Mouse (Mus musculus) neural tube, embryonic 12.5 days (tissue): ENCODE data around the gene Jpt2. TPM values are rescaled to one million over a fixed set of nuclear protein-coding genes. Genes with fewer than 3 reads are reported as not detected.
"Not testable (repeated sequence)": the region's sequence is repeated elsewhere in the genome, so short reads cannot be mapped to it uniquely, and the experiment has no call there.

Experiments
- ATAC-seq: fragments of 200-750 bp; cut with Nextera tagmentation; 2 replicates; pipeline ENCODE4 v1.8.0; 2017; ENCODE audit warnings: low read depth, mild to moderate bottlenecking, moderate TSS enrichment, moderate library complexity; ENCODE audit not compliant: low FRiP score
- H3K27ac ChIP-seq: fragments of 300-500 bp; sonication (generic); 2 replicates; pipeline ENCODE4 v1.5.1; 2016
- H3K27me3 ChIP-seq: fragments of 300-500 bp; sonication (generic); replicated peaks from 2 replicates; pipeline ENCODE4 v1.6.1; 2016; ENCODE audit warnings: mild to moderate bottlenecking
- H3K36me3 ChIP-seq: fragments of 300-500 bp; sonication (generic); 2 replicates; pipeline ENCODE4 v1.6.1; 2016; ENCODE audit warnings: mild to moderate bottlenecking
- H3K4me1 ChIP-seq: fragments of 300-500 bp; sonication (generic); 2 replicates; pipeline ENCODE4 v1.6.1; 2016
- H3K4me2 ChIP-seq: fragments of 300-500 bp; sonication (generic); replicated peaks from 2 replicates; pipeline ENCODE4 v1.6.1; 2016; ENCODE audit warnings: mild to moderate bottlenecking
- H3K4me3 ChIP-seq: fragments of 300-500 bp; sonication (generic); 2 replicates; pipeline ENCODE4 v1.5.1; 2016
- H3K9ac ChIP-seq: fragments of 300-500 bp; sonication (generic); 2 replicates; pipeline ENCODE4 v1.6.1; 2016; ENCODE audit warnings: mild to moderate bottlenecking
- H3K9me3 ChIP-seq: fragments of 300-500 bp; sonication (generic); 2 replicates; pipeline ENCODE4 v1.6.1; 2016; ENCODE audit warnings: mild to moderate bottlenecking
- WGBS: fragments of 180-500 bp; shearing (Covaris S2); methylation state at CpG from one replicate; pipeline ENCODE4 v1.1.7; 2016; 5-methylcytosine and 5-hydroxymethylcytosine counted together
- polyA plus RNA-seq: library from polyadenylated mRNA; unstranded; fragments of >200 nt; fragmentation: Nextera tagmentation; extraction: Ambion mirVana; gene quantifications from 2 replicates; pipeline ENCODE4 v1.2.1, GENCODE M21; 2016

The Jpt2 gene
- polyA plus RNA-seq, 1 experiment from 2014 or later, result 183 TPM

DNA sequence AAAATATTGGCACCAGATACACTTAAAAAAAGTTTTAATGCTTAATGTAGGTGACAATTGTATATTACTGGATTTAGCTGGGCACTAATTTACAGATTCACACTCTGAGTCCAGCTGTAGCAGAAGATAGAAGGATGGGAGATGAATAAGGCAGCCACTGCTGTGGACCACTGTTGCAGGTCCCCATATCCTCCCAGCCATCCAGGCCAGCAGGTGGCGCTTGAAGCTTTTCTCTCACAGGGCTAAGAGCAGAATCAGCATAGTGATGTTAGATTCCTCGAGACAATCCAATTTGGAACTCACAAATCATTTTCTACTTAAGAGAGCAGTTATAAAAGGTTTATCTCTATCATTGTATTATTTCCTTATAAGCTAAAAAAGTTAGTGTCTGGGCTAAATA lies 18.0 kb downstream of the Jpt2 start:
- H3K36me3 ChIP-seq, result peaks cover 43% of the 10 kb centered on the region

GRCm38 (mm10) chr17:24937266-24937665 lies 23.2 kb downstream of the Jpt2 start:
- peak overlapping the region; percentile 92 for H3K9ac ChIP-seq
- peaks cover 20% of the 10 kb centered on the region for H3K4me1 ChIP-seq
- 47% methylated on average over 6 of the region's 6 CpGs for WGBS
- H3K4me3 ChIP-seq, result peak overlapping the region; percentile 92
- no peaks in the 10 kb centered on the region for H3K9me3 ChIP-seq
- H3K27me3 ChIP-seq, result no peaks in the 10 kb centered on the region
- peak overlapping the region; percentile 66; the same call in 1 of the 2 replicates for H3K27ac ChIP-seq
- no peaks in the 10 kb centered on the region for H3K36me3 ChIP-seq
- no peak for ATAC-seq
- peak overlapping the region; percentile 83 for H3K4me2 ChIP-seq

More for the DNA sequence above, 18.0 kb downstream of the Jpt2 start:
- H3K4me3 ChIP-seq, H3K9ac ChIP-seq, H3K4me1 ChIP-seq, H3K9me3 ChIP-seq, ATAC-seq, H3K4me2 ChIP-seq, H3K27me3 ChIP-seq, H3K27ac ChIP-seq: not testable (repeated sequence)
- 21% methylated on average over 2 of the region's 2 CpGs for WGBS

GRCm38 (mm10) chr17:24936259-24937237 lies 23.9 kb downstream of the Jpt2 start, which contains the start of gene Mapk8ip3:
TSS of gene Mapk8ip3 (minus strand) at chr17:24936977.
- H3K9me3 ChIP-seq, result no peaks in the 10 kb centered on the region
- under 1% methylated on average over 78 of the region's 78 CpGs for WGBS
- H3K27ac ChIP-seq, result peak within 1 kb of the TSS; percentile 66
- peaks cover 20% of the 10 kb centered on the region for H3K4me1 ChIP-seq
- ATAC-seq, result peak; percentile 96
- H3K4me2 ChIP-seq, result peak within 1 kb of the TSS; percentile 83
- peak within 1 kb of the TSS; percentile 92 for H3K4me3 ChIP-seq
- H3K27me3 ChIP-seq, result no peaks in the 10 kb centered on the region
- peak within 1 kb of the TSS; percentile 92 for H3K9ac ChIP-seq
- H3K36me3 ChIP-seq, result no peaks in the 10 kb centered on the region

- H3K9me3 ChIP-seq, result no peaks in the 10 kb centered on the region
Observed at GRCm38 (mm10) chr17:24935666-24936065, 24.8 kb downstream of the Jpt2 start.

GRCm38 (mm10) chr17:24934926-24935325 lies 25.6 kb downstream of the Jpt2 start:
- Histone ChIP-seq H3K4me3 (no peak overlapping the region), H3K36me3 (no peaks in the 10 kb centered on the region), H3K9me3 (no peaks in the 10 kb centered on the region), H3K9ac (peak overlapping the region; percentile 92), H3K4me1 (peaks cover 20% of the 10 kb centered on the region), H3K27me3 (no peaks in the 10 kb centered on the region), H3K27ac (no peak overlapping the region), H3K4me2 (peak overlapping the region; percentile 83)
- ATAC-seq, result no peak
- 92% methylated on average over 4 of the region's 4 CpGs for WGBS

More at GRCm38 (mm10) chr17:24935666-24936065, 24.8 kb downstream of the Jpt2 start:
- Histone ChIP-seq H3K27me3 (no peaks in the 10 kb centered on the region), H3K4me3 (peak overlapping the region; percentile 92), H3K4me1 (peaks cover 20% of the 10 kb centered on the region), H3K36me3 (no peaks in the 10 kb centered on the region), H3K9ac (peak overlapping the region; percentile 92), H3K27ac (no peak overlapping the region), H3K4me2 (peak overlapping the region; percentile 83)
- ATAC-seq, result no peak

GRCm38 (mm10) chr17:24933163-24933562 lies 27.3 kb downstream of the Jpt2 start:
- H3K27ac ChIP-seq, result no peak overlapping the region
- H3K4me1 ChIP-seq, result peaks cover 20% of the 10 kb centered on the region
- no peaks in the 10 kb centered on the region for H3K27me3 ChIP-seq
- no peaks in the 10 kb centered on the region for H3K9me3 ChIP-seq
- H3K36me3 ChIP-seq, result 0 out of 2 replicates have a peak, but pooled peaks cover 6% of the 10 kb centered on the region
- no peak for ATAC-seq
- no peak overlapping the region for H3K4me3 ChIP-seq
- no peak overlapping the region for H3K9ac ChIP-seq
- no peak overlapping the region for H3K4me2 ChIP-seq
- 81% methylated on average over 4 of the region's 4 CpGs for WGBS

DNA sequence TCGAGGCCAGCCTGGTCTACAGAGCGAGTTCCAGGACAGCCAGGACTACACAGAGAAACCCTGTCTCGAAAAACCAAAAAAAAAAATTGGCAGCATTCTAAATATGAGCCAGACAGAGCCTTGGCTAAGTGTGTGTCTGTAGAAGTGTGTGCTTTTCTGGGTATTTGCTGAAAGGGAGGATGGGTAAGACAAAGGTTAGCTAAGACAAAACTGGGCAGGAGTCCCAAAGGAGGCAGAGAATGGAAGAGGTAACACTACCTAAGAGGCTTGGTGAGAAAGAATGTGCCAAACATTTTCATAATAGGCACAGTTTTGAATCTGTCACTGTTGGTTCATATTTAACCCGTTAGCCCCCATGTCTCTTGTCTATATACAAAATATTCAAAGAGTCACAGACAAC lies 28.1 kb downstream of the Jpt2 start:
- Histone ChIP-seq H3K4me3 (no peak overlapping the region), H3K36me3 (peaks cover 11% of the 10 kb centered on the region), H3K4me1 (peaks cover 20% of the 10 kb centered on the region), H3K9me3 (no peaks in the 10 kb centered on the region), H3K4me2 (no peak overlapping the region), H3K27me3 (no peaks in the 10 kb centered on the region), H3K9ac (0 out of 2 replicates have a peak overlapping the region, but pooled peaks have one; percentile 21), H3K27ac (no peak overlapping the region)
- WGBS, result 92% methylated on average over 4 of the region's 4 CpGs
- ATAC-seq, result no peak

GRCm38 (mm10) chr17:24929506-24929905 lies 31.0 kb downstream of the Jpt2 start:
- Histone ChIP-seq H3K9me3 (no peaks in the 10 kb centered on the region), H3K9ac (no peak overlapping the region), H3K27ac (no peak overlapping the region), H3K4me1 (peaks cover 5% of the 10 kb centered on the region), H3K36me3 (peaks cover 38% of the 10 kb centered on the region), H3K4me3 (no peak overlapping the region), H3K4me2 (no peak overlapping the region), H3K27me3 (no peaks in the 10 kb centered on the region)
- no peak for ATAC-seq
- 88% methylated on average over 1 of the region's 1 CpGs for WGBS

GRCm38 (mm10) chr17:24923246-24923645 lies 37.2 kb downstream of the Jpt2 start:
- H3K36me3 ChIP-seq, result peaks cover 92% of the 10 kb centered on the region

DNA sequence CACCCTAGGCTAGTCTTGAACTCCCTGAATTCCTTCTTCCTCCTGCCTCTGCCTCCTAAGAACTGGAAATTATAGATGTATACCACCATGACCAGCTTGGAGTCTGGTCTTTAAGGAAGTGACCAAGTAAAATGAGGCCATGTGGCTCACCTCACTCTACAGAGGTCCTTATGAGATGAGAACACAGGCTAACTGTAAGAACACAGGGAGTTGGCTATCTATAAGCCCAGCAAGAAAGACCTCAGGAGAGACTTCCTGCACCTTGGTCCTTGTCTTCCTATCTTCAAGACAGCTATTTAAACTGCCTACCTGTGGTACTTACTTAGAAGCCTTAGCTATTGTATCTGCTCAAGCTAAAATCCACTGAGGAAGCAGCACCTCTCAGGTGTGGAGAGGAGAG lies 46.5 kb downstream of the Jpt2 start:
- Histone ChIP-seq H3K4me3 (no peak overlapping the region), H3K27ac (no peak overlapping the region), H3K9me3 (no peaks in the 10 kb centered on the region), H3K9ac (no peak overlapping the region), H3K27me3 (no peaks in the 10 kb centered on the region), H3K4me1 (no peaks in the 10 kb centered on the region), H3K36me3 (peaks cover 95% of the 10 kb centered on the region), H3K4me2 (no peak overlapping the region)
- ATAC-seq, result no peak

More at GRCm38 (mm10) chr17:24923246-24923645, 37.2 kb downstream of the Jpt2 start:
- H3K27me3 ChIP-seq, result no peaks in the 10 kb centered on the region
- WGBS, result 97% methylated on average over 1 of the region's 1 CpGs
- no peak overlapping the region for H3K27ac ChIP-seq
- no peaks in the 10 kb centered on the region for H3K4me1 ChIP-seq
- H3K4me3 ChIP-seq, result no peak overlapping the region
- no peak for ATAC-seq
- no peak overlapping the region for H3K9ac ChIP-seq
- H3K9me3 ChIP-seq, result no peaks in the 10 kb centered on the region
- H3K4me2 ChIP-seq, result no peak overlapping the region

DNA sequence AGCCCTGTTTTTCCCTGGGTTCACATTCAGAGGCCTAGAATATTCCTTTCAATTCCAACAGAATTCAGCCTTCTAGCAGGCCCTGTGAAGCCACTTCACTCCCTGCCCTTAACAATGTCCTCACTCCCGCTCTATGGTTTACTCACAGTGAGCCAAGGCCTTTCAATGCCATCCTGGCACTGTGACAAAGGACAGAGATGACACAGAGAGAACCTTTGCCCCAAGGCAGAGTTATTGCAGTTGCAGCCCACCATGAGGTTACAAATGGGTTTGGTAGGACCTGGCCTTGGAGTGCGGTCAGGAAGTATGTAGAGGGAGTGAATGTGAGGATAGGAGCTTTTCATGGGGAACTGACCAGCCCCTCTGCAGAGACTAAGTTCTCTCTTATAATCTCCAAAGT lies 52.9 kb downstream of the Jpt2 start:
- WGBS, result 92% methylated on average over 2 of the region's 2 CpGs
- H3K9ac ChIP-seq, result no peak overlapping the region
- no peaks in the 10 kb centered on the region for H3K27me3 ChIP-seq
- no peak overlapping the region for H3K27ac ChIP-seq
- H3K4me2 ChIP-seq, result no peak overlapping the region
- no peaks in the 10 kb centered on the region for H3K9me3 ChIP-seq
- H3K4me1 ChIP-seq, result no peaks in the 10 kb centered on the region
- no peak for ATAC-seq
- H3K36me3 ChIP-seq, result peaks cover 97% of the 10 kb centered on the region
- H3K4me3 ChIP-seq, result no peak overlapping the region

DNA sequence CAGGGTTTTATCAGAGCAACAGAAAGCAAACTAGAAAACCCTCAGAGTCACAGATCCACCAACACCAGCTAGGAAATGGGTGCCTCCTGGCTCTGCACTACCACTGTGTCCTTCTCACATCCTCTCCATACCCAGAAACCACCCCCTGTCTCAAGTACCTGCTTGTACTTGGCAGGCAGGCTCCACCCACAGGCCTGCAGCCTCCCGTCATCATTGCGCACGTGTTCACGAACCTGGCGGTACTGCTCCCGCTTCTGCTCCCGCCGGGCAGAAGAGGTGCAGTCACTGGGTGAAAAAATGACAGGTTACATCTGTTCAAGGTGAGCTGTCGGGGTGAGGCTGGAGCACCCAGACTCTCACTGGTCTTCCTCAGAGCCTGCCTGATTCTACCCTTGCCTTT lies 56.7 kb downstream of the Jpt2 start:
- no peaks in the 10 kb centered on the region for H3K9me3 ChIP-seq
- no peak for ATAC-seq
- H3K9ac ChIP-seq, result no peak overlapping the region
- WGBS, result 91% methylated on average over 9 of the region's 9 CpGs
- H3K4me2 ChIP-seq, result no peak overlapping the region
- no peaks in the 10 kb centered on the region for H3K27me3 ChIP-seq
- no peaks in the 10 kb centered on the region for H3K4me1 ChIP-seq
- H3K36me3 ChIP-seq, result peaks cover 99% of the 10 kb centered on the region
- H3K4me3 ChIP-seq, result no peak overlapping the region
- H3K27ac ChIP-seq, result no peak overlapping the region
